Mouse (Mus musculus) layer of hippocampus, adult 2 months (tissue): ENCODE measurements around the gene Prkar2b. TPM values are rescaled to one million over a fixed set of nuclear protein-coding genes. Genes with fewer than 3 reads are reported as not detected.

Experiments
- DNase-seq, 2 experiments: peaks; one replicate each; pipeline ENCODE4 v3.0.0; 2022; ENCODE audit warnings: low spot score in 2 of 2
- H3K27ac ChIP-seq: fragments of 200-600 bp; 2 replicates; pipeline ENCODE4 v1.8.1; 2022
- H3K4me3 ChIP-seq: fragments of 200-600 bp; 2 replicates; pipeline ENCODE4 v1.8.1; 2022; ENCODE audit warnings: mild to moderate bottlenecking
- CTCF ChIP-seq: fragments of 200-600 bp; conservative IDR thresholded peaks from 2 replicates; pipeline ENCODE4 v1.8.1; 2022; ENCODE audit warnings: antibody characterized with exemption, mild to moderate bottlenecking, moderate library complexity
- long read RNA-seq, 2 experiments: library from polyadenylated mRNA; stranded (forward); transcript quantifications; one replicate each; pipeline ENCODE4 v2.0.0; 2021; ENCODE audit warnings: borderline mapping rate in 2 of 2
- total RNA-seq, 2 experiments: library from RNA; stranded (reverse); gene quantifications; 2 replicates each; pipeline ENCODE4 v1.2.3; 2021

The Prkar2b gene
- total RNA-seq, result 10 to 100 TPM; 29.0 to 33.2 TPM
- long read RNA-seq, experiment 1, transcript Prkar2b-202 (11 exons, 3,378 nt), result major isoform, 22 of 25 reads
- long read RNA-seq, experiment 1, partial matches to known transcripts, result 0 of 25 reads
- long read RNA-seq, experiment 1, other reads (novel, unspliced or antisense), result 3 of 25 reads
- long read RNA-seq, experiment 2, transcript Prkar2b-202 (11 exons, 3,378 nt), result major isoform, 31 of 38 reads
- long read RNA-seq, experiment 2, partial matches to known transcripts, result 1 of 38 reads
- long read RNA-seq, experiment 2, other reads (novel, unspliced or antisense), result 4 of 38 reads

DNA sequence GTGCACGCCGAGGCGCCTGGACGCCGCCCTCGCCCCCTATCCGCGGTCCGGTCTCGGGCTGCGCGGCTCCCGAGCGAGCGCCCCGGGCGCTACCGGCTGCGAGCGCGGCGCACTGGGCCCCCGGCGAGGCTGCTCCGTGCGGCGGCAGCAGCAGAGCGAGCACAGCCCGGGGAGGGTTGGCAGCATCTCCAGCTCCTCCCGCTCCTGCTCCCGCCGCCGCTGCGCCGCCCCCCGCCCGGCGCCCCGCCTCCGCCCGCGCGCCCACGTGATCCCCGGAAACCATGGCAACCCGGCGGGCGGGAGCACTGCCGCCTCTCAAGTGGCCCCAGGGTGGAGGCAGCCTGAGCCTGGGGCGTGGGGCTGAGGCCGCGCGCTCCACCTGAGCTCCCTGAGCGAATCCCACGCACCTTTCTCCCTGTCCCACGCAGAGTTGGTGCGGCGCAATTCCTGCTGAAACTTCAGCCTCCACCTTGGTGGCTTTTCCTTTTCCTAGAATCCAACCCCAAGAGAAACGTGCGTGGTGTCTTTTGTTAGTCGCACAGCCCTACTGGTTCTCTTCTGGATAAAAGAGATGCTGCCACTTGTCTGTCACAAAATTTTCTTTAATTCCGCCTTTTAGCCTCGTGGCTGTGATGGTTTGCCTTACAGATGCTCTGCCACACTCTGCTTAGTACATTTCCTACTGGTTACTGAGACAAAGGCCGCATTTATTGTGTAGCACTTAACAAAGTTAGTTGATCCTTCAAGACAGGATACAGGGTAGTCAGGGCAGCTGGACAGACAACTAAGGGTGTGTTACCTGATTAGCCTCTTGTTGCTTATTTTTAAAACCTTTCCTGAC, at the start of gene Prkar2b:
Prkar2b (minus strand) TSS at position 207 of the 841 bp plus-strand sequence.
- TF ChIP-seq CTCF, result no peak
- peak; percentile 93 to 95 for DNase-seq
- Histone ChIP-seq H3K27ac (peak within 1 kb of the TSS; percentile 97), H3K4me3 (peak within 1 kb of the TSS; percentile 95)

DNA sequence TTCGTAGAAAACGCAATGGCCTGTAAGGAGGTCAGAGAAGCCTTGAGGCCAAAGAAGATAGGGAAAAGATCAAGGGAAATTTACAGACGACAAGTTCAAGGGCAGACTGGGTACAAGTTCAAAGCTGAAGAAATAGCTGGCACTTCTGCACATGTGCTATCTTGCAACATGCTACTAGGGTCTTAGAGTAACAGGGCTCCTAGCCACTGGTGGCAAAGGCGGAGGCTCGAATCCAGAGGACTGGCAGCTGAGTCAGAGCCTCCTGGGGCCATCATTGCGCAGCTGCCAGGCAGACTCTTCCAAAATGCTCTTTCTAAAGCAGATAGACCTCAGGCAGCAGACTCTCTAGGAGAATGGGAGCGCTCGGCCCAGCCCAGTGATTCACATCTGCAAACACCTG, 48.1 kb upstream of the Prkar2b start:
- no peak for TF ChIP-seq CTCF
- no peak overlapping the region for H3K27ac ChIP-seq
- no peak overlapping the region for H3K4me3 ChIP-seq
- DNase-seq, result no peak

DNA sequence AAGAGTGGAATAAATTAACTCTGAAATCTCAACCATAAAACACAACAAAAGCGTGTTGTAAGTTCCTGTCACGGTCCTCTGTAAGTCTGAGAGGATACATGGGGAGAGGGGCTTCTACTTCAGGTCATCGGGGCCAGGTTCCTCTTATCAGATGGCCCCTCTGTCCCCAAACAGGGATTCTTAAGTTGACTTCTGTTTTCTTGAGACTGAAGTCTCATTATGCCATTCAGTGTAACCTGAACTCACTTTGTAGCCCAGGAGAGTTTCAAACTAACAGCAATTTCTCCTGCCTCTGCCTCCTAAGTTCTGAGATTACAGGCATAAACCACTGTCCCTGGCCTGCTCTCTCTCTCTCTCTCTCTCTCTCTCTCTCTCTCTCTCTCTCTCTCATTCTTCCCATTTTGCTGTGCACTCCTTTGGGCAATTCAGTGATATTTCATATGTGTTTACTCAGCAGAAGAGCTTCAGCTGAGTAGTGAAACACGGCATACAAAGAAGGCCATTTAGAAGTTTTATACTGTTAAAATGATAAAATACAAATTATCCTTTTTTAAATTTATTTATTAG, 43.9 kb upstream of the Prkar2b start:
- DNase-seq, result no peak
- Histone ChIP-seq H3K27ac (no peak overlapping the region), H3K4me3 (no peak overlapping the region)
- no peak for TF ChIP-seq CTCF

DNA sequence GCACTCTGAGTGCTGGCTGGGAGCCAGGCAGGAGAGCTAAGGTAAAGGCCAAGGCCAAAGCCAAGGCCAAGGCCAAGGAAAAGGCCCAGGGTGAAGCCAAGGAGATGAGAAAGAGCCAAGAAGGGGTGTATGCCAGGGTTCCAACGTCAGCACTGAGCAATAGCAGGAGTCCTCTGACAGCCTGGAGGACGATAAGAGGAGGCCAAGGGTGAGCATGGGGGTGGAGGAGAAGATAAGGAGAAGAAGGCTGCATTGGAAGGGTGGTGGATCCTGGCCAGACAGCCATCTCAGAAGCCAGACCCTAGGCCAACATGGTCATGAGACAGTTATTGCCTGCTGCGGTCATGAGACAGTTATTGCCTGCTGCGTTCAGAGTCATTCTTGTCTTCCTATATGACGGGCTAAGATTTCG, 43.4 kb upstream of the Prkar2b start:
- Histone ChIP-seq H3K27ac (no peak overlapping the region), H3K4me3 (no peak overlapping the region)
- no peak for TF ChIP-seq CTCF
- DNase-seq, result no peak

DNA sequence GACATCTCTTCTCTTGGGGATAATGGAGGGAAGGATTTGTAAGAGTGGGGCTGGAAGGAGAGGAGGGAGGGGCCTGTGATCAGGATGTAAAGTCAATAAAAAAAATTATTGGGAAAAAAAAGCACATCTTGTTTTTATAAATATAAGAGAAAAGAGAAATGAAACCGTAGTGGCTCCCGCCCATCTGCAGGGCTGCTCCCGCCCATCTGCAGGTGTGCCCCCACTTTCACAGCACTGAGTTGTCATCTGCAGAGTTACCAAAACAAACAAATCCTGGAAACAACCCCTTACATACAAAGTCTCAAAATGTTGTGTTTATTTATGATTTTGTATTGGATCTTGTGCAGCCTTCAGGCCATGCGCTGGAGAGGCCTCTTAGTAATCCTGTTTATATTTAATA, 40.2 kb upstream of the Prkar2b start:
- no peak for DNase-seq
- Histone ChIP-seq H3K4me3 (no peak overlapping the region), H3K27ac (no peak overlapping the region)
- TF ChIP-seq CTCF, result no peak

DNA sequence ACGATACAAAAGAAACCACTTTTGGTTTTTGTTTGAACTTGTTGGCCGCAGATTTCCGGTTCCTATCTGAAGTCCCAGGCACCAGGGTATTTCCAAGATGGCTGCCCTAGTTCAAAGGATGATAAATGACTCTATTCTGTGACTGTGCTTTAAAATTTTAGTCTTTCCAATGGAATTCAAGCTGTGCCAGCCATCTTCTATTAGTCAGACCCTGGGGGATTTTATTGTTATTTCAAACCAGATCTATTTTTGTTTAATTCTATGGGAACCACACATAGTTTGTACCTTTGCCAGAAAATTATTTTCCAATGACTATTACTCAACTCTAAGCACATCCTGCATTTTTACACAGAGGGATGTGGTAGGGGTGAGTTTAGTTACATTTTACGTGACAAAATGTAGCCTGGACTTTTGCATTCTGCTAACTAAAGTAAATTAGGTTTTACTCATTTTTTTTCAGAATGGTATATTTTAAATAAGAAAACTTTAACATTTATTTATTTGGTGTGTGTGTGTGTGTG, 38.6 kb upstream of the Prkar2b start:
- H3K27ac ChIP-seq, result no peak overlapping the region
- no peak for TF ChIP-seq CTCF
- H3K4me3 ChIP-seq, result no peak overlapping the region
- no peak for DNase-seq

DNA sequence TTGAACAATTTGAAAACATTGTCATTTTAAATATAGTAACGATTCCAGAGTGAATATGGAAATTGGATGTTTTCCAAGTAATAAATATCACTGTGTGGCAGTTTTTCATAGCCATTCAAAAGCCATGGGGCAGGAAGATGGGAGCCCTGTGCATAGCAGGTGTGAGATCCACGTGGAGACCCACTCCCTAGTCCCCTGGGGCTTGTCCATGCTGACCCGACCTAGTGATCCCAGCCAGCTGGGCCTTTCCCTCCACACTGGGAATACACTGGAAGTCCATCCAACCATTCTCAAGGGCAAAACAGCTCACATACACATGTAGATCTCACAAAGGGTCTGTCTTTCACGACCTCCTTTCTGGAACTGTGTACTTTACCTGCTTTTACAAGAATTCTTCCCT, 37.5 kb upstream of the Prkar2b start:
- no peak overlapping the region for H3K4me3 ChIP-seq
- H3K27ac ChIP-seq, result no peak overlapping the region
- TF ChIP-seq CTCF, result no peak
- DNase-seq, result no peak

DNA sequence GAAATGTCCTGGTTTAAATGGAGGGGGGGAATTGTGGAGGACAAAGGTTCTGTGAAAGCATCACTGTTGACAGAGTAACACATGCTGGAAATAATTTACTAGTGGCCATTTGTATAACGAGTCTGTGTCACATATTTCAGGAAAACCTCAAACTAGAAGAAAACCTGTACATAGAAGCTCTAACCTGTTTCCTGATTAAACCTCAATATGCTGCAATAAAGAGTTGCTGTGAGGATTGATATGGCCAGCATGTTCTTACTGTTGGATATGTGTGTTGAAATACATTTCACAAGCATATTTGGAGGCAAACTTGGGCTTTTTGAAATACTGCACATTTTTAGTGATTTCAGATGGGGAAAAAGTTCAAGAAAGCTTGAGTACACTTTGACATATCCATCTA, 36.0 kb upstream of the Prkar2b start:
- Histone ChIP-seq H3K27ac (no peak overlapping the region), H3K4me3 (no peak overlapping the region)
- no peak for TF ChIP-seq CTCF
- no peak for DNase-seq

DNA sequence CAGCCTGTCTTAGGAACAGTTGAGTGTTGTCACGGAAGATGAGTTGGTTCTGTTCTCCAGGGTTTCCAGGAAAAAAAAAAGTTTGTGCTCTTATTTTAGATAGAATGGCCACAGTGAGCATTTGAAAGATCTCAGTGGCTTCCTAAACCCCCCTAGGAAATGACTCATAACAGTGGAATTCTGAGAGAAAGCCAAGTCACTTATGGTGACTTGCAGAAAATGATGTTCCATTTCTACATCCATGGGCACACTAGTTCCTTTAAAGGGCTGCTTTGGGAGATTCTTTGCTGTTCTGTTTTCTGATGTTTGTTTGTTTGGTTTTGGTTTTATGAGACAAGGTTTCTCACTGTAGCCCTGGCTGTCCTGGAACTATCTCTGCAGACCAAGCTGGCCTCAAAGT, 34.1 kb upstream of the Prkar2b start:
- TF ChIP-seq CTCF, result no peak

DNA sequence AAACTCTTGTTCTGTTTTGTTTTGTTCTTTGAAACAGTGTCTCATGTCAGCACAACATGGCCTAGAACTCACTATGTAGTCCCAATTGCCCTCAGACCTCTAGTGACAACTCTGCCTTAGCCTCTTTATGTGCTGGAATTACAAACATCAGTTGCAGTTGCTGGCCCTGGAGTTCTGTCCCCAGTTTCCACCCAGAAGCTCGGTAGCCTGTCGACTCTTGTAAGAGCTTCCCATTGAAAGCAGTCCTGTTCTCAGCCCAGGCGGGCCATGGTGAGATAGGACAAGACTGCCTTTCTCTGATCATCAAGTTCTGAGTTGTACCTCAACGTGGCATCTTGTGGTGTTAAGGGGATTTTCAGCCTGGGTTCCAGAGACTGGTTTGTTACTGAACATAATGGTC, 31.4 kb upstream of the Prkar2b start:
- no peak for TF ChIP-seq CTCF
- no peak overlapping the region for H3K4me3 ChIP-seq
- no peak for DNase-seq
- H3K27ac ChIP-seq, result no peak overlapping the region

More for the DNA sequence above, 34.1 kb upstream of the Prkar2b start:
- no peak for DNase-seq
- Histone ChIP-seq H3K4me3 (no peak overlapping the region), H3K27ac (no peak overlapping the region)

DNA sequence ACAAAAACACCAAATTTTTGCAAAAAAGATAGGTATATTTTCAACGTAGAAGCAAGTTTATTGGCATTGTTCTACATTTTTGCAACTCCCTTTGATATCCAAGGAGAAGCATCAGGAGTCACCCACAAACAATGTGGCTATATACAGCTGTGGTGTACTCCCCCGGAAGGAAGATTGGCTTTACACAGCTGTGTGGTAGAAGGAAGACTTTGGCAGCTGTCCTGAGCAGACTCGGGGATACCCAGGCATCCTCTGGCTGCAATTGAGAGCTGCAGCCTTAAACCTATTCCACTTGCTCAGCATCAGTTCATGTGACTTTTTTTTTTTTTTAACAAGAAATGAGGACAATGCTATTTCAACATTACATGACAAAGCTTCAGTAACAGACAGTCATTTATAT, 27.5 kb upstream of the Prkar2b start:
- no peak overlapping the region for H3K4me3 ChIP-seq
- no peak for DNase-seq
- TF ChIP-seq CTCF, result no peak
- H3K27ac ChIP-seq, result no peak overlapping the region

DNA sequence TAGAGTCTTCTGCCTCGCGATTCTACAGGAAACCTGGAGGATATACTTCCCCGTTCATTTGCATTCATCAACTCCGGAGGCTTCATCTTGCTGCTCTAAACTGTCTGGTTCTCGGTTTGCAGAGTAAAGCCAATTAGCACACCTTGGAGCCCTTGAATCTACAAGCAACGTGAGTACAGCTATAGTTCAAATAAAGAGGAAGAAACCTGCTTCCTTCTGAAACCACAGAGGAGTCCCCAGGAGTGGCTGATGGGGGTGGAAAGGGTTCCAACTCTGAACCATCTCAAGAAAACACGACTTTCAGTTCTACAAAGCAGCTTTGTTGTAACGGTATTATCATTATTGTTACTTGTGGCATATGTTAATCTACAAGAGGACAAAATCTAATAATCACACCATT, 26.2 kb upstream of the Prkar2b start:
- no peak for DNase-seq
- no peak overlapping the region for H3K27ac ChIP-seq
- no peak for TF ChIP-seq CTCF
- no peak overlapping the region for H3K4me3 ChIP-seq

DNA sequence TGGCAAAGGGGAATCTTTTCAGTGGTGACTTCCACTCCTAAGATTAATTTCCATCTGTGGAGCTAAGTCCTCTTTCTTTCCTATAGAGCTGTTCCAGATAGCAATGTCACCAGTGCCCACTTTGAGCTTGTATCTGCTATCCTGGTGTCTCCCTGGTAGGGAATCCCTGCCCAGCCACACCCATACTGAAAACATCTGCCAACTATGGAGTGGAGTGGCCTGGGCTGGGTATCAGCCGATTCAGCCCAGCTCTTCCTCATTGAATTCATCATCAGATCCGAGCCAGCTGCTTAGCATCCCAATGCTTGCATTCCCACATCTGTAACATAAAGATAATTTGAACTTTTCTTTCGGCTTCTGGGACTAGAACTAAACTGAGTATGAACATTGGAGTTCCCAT, 25.8 kb upstream of the Prkar2b start:
- H3K4me3 ChIP-seq, result no peak overlapping the region
- no peak for DNase-seq
- TF ChIP-seq CTCF, result no peak

More for the DNA sequence above, 25.8 kb upstream of the Prkar2b start:
- H3K27ac ChIP-seq, result no peak overlapping the region
